Mouse (Mus musculus) sigmoid colon, adult 10 weeks (tissue): ENCODE measurements around the gene Hist1h2bh. TPM values are rescaled to one million over a fixed set of nuclear protein-coding genes. Genes with fewer than 3 reads are reported as not detected.

Experiments
- polyA plus RNA-seq: library from polyadenylated mRNA; stranded (reverse); fragments of 350-450 nt; fragmentation: Illumina TruSeq; extraction: RNeasy Lipid Tissue Mini Kit (QIAGEN cat#74804); gene quantifications from one replicate; pipeline ENCODE4 v1.2.3, GENCODE M21; 2014; ENCODE audit warnings: low read depth, low replicate concordance

The Hist1h2bh gene
- polyA plus RNA-seq = 2.1 TPM

DNA sequence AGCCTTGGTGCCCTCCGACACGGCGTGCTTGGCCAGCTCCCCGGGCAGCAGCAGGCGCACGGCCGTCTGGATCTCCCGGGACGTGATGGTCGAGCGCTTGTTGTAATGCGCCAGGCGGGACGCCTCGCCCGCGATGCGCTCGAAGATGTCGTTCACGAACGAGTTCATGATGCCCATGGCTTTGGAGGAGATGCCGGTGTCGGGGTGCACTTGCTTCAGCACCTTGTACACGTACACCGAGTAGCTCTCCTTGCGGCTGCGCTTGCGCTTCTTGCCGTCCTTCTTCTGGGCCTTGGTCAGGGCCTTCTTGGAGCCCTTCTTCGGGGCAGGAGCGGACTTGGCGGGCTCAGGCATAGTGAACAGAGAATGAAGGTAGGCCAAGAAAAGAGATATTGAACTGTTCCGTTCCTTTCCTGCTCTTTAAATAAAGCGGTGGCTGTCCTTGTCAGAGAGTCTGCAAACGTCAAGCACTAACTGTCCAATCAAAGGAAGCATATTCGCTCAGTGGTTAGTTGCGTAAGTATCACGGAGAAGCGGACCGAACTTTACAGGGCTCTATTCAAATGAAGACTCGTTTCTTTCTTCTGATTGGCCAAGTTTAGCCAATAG is at the start of gene Hist1h2bh:
Hist1h2bh (minus strand) TSS at position 394 of the 609 bp plus-strand sequence.

DNA sequence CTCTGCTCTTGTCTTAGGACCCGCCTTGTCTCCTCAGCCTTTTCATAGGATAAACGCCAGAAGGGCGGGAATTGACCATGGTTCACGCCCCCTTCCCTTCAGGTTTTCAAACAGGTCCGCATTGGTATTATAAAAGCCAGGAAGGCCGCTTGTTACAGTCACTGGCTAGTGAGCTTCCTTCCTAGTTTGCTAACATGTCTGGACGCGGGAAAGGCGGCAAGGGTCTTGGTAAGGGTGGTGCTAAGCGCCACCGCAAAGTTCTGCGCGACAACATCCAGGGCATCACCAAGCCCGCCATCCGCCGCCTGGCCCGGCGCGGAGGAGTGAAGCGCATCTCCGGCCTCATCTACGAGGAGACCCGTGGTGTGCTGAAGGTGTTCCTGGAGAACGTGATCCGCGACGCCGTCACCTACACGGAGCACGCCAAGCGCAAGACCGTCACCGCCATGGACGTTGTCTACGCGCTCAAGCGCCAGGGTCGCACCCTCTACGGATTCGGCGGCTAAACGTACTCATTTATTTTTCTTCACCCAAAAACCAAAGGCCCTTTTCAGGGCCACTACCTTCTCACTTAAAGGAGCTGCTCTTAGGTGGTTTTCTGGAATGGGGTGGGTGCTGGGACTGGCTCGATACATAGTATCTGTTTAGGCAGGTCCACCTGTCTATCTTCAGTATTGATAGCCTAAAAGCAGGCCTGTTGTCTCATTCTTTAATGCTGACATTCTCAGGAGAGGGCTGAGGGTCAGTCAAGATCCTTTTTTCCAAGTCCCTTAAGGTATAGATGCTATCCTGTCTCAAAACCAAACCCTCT is 38.4 kb upstream of the Hist1h2bh start, which contains the start of gene Hist1h4d:
Hist1h4d (plus strand) TSS at position 191 of the 811 bp plus-strand sequence.

DNA sequence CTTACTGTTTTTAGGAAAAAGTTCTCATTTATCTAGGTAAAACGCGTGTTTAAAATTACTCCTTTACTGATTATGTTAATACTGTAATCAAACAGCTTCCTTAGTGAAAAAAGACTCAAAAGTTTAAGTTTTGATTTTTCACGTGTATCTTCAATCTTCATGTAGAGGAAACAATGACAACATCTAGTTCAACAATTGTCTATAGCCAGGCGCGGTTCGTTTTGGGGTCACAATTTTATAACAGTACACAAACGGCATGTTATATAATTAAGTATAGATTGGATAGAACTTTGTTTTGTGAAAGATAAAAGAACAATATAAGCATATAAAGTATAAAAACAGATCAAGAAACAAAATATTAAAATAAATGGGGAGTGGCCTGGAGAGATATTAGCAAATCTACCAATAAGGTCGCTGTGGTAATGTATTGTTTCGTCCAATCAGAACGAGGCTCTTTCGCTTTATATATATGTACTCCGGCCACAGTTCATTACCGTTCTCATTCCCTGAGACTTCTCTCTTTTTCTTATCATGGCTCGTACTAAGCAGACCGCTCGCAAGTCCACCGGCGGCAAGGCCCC is 32.2 kb upstream of the Hist1h2bh start, which contains the start of gene Hist1h3d:
Hist1h3d (plus strand) TSS at position 493 of the 581 bp plus-strand sequence.

DNA sequence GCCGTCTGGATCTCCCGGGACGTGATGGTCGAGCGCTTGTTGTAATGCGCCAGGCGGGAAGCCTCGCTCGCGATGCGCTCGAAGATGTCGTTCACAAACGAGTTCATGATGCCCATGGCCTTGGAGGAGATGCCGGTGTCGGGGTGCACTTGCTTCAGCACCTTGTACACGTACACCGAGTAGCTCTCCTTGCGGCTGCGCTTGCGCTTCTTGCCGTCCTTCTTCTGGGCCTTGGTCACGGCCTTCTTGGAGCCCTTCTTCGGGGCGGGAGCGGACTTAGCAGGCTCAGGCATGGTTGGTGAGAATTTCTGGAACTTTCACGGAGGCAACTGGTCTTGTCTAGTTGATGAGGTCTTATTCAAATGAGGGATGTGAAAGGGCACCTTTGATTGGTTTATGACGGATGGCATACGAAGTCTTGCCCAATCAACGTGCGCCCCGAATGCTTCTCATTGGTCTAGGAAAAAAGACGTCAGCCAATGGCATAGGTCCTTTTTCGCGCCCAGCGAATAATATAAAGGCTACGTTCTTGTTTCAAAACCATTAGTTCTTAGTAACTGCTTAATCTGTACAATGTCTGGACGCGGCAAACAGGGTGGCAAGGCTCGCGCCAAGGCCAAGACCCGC is 30.8 kb upstream of the Hist1h2bh start, which contains the start of the genes Hist1h2bf and Hist1h2ad:
Hist1h2bf (minus strand) TSS at position 299 of the 627 bp plus-strand sequence.
Hist1h2ad (plus strand) TSS at position 484 of the 627 bp plus-strand sequence.

DNA sequence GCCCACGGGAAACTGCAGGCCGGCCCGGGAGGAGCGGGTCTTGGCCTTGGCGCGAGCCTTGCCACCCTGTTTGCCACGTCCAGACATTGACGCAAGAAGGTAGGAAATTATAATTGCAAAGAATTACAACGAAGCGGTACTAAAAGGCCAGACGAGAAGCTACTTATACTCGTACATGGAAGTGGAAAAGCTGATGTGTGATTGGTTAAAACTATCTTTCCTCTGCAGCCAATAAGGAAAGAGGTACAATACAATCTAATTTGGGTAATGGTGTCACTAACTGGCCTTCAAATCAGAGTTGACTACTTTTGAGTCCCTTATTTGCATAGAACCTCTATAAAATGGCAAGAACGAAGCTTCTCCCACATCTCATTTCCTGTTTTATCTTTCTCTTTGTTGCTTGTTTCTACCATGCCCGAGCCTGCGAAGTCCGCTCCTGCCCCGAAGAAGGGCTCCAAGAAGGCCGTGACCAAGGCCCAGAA is 27.9 kb upstream of the Hist1h2bh start, which contains the start of the genes Hist1h2ae and Hist1h2bg:
Hist1h2ae (minus strand) TSS at position 199 of the 482 bp plus-strand sequence.
Hist1h2bg (plus strand) TSS at position 375 of the 482 bp plus-strand sequence.

DNA sequence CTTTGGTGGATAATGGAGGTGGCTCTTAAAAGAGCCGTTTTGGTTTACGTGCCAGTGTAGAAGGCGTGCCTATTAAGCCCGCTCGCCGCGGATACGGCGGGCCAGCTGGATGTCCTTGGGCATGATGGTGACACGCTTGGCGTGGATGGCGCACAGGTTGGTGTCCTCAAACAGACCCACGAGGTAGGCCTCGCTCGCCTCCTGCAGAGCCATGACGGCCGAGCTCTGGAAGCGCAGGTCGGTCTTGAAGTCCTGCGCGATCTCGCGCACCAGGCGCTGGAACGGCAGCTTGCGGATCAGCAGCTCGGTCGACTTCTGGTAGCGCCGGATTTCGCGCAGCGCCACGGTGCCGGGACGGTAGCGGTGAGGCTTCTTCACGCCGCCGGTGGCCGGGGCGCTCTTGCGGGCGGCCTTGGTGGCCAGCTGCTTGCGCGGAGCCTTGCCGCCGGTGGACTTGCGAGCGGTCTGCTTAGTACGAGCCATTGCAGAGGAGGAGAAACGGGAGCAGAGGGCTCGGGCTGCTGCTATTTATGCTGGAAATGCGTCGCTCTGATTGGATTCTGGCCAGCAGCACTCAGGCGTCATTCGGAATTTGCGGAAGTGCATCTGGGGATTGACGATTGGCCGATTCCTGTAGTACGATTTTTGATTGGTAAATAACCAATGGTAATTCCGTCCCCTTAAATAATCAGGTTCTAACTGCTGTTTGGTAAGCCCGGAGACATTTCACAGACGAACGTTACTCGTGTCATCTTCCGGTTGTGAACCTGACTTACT is 18.9 kb upstream of the Hist1h2bh start, which contains the start of gene Hist1h3e:
Hist1h3e (minus strand) TSS at position 487 of the 777 bp plus-strand sequence.

DNA sequence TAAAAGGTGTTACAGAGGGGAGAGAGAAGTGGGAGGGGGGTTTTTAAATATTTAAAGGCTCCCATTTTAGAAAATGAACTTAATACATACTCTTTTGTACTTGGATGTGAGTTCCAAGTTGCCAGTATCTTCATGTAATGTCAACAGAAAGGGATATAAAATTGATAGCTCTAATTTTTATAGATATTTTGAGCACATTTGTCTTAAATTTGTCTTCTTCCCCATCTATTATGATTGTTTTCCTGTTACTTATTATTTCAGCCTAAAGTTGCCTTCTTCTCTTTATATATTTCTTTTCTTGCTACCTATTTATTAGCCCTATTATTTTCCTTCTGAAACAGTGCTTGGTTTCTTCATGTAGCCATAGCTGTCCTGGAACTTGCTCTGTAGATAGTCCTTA is 9.8 kb upstream of the Hist1h2bh start, which contains the start of gene Hist1h1d:
Hist1h1d (plus strand) TSS at position 301 of the 400 bp plus-strand sequence.

DNA sequence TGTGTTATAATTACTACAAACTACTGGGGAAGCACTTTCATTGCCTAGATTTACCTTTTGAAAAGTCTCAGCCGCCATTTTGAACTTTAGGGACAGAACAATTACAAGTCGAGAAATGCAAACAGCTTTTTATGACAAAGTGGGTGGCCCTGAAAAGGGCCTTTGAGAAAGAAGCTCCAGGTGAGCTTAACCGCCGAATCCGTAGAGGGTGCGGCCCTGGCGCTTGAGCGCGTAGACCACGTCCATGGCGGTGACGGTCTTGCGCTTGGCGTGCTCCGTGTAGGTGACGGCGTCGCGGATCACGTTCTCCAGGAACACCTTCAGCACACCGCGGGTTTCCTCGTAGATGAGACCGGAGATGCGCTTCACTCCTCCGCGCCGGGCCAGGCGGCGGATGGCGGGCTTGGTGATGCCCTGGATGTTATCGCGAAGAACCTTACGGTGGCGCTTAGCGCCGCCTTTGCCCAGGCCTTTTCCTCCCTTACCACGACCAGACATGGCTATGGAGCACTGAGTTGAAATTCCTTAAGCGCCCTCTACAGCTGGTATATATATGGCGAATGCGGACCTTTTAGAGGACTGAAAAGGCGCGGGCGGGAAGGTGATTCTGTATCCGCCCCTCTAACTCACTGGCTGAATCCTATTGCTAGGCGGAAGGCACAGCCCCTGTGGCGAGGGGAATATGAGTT is 8.1 kb upstream of the Hist1h2bh start, which contains the start of gene Hist1h4f:
Hist1h4f (minus strand) TSS at position 503 of the 689 bp plus-strand sequence.

DNA sequence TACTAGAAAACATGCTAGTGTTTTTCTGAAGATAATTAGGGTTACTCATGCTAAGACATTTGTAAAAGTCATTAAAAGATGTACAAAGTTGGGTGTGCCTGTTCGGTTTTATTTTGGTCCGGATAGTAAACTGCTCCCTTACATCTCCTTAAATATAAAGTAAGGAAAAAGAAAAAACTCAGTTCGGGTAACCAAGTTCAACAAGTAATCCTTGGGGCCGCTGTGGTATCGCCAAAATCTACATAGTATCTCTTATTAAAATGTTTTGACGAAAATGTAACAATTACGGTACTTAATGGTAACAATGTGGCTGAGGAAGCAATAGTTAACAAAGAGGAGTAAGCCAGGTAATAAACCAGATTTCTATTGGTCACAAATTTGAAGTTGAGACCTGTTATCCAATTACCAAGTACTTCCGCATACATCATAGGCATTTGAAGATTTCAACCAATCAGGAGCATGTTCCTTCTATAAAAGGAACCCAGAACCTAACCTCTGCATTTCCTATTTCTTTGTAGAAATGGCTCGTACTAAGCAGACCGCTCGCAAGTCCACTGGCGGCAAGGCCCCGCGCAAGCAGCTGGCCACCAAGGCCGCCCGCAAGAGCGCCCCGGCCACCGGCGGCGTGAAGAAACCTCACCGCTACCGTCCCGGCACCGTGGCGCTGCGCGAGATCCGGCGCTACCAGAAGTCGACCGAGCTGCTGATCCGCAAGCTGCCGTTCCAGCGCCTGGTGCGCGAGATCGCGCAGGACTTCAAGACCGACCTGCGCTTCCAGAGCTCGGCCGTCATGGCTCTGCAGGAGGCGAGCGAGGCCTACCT is 984 bp upstream of the Hist1h2bh start, which contains the start of gene Hist1h3f:
Hist1h3f (plus strand) TSS at position 88 of the 822 bp plus-strand sequence.

DNA sequence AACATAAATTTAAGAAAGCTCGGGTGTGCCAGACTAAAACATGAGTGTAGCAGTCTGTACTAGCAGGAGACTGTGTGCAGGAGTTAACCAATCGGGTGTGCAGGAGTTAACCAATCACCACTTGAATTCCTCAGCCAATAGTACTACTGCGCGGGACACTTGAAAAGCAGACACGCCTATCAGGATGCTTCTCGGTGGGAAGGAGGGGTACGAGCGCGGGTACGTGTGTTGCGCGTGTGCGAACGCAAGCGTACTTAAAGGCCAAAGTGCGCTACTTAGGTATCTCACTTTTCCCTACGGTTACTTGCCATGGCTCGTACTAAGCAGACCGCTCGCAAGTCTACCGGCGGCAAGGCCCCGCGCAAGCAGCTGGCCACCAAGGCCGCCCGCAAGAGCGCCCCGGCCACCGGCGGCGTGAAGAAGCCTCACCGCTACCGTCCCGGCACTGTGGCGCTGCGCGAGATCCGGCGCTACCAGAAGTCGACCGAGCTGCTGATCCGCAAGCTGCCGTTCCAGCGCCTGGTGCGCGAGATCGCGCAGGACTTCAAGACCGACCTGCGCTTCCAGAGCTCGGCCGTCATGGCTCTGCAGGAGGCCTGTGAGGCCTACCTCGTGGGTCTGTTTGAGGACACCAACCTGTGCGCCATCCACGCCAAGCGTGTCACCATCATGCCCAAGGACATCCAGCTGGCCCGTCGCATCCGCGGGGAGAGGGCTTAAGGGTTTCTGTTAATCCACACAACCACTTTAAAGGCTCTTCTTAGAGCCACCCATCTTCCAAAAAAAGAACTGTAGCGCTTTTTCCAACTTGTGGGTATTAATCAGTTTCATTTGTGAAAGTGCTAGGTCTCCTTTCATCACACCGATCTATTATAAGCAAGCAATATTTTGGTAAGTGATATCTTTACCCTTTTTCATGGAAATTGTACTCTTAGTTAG is 7.8 kb downstream of the Hist1h2bh start, which contains the start of gene Hist1h3g:
Hist1h3g (plus strand) TSS at position 286 of the 939 bp plus-strand sequence.

DNA sequence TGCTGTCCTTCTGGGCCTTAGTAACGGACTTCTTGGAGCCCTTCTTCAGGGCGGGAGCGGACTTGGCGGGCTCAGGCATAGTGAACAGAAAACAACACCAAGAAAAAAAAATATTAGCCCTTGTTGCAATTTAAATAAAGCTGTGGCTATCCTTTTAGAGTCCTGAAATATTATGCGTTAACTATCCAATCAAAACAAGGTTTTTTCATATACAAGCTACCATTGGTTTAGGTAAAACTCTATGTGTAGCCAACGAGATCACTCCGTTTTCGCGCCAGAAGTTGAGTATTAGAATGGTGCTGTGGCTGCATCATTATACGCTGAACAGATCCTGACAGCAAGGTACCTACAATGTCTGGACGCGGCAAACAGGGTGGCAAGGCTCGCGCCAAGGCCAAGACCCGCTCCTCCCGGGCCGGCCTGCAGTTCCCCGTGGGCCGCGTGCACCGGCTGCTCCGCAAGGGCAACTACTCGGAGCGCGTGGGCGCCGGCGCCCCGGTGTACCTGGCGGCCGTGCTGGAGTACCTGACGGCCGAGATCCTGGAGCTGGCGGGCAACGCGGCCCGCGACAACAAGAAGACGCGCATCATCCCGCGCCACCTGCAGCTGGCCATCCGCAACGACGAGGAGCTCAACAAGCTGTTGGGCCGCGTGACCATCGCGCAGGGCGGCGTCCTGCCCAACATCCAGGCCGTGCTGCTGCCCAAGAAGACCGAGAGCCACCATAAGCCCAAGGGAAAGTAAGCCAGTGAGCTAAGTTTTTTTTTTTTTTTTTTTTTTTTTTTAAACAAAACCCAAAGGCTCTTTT is 9.4 kb downstream of the Hist1h2bh start, which contains the start of gene Hist1h2af:
Hist1h2af (plus strand) TSS at position 347 of the 808 bp plus-strand sequence.

DNA sequence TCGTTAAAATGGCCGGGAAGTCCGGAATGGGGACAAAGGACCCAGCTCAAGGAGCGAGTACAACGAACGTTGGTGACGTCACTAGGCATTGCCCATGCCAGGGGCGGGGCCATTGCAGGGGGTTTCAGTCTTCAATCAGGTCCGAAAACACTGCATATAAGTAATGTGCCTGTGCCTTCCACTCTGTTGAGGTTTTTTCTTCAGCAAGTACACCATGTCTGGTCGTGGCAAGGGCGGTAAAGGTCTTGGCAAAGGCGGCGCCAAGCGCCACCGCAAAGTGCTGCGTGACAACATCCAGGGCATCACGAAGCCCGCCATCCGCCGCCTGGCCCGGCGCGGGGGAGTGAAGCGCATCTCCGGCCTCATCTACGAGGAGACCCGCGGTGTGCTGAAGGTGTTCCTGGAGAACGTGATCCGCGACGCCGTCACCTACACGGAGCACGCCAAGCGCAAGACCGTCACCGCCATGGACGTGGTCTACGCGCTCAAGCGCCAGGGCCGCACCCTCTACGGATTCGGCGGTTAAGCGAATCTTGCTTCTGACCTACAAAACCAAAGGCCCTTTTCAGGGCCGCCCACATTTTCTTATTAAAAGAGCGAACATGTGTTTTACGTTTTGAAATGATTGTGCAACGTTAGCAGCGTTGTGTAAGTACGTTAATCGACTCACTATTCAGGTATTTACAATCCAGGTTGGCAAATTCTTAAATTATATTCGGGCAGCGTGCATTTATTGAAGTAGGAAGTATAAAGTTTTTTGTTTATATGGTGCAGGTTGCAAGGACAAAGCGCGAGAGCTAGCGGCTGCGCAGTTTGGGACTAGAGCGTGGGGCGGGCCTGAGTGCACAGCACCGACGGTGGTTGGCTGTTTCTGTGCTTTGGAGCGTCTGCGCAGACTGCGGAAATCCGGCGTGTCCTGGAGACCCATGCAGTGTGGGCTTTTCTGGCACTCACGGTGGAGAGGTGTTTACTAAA is 12.0 kb downstream of the Hist1h2bh start, which contains the start of gene Hist1h4h:
Hist1h4h (plus strand) TSS at position 150 of the 975 bp plus-strand sequence.

